Mouse (Mus musculus) bone marrow, adult 2 months (tissue): ENCODE data around the gene Phf23. TPM values are rescaled to one million over a fixed set of nuclear protein-coding genes. Genes with fewer than 3 reads are reported as not detected.
A peak's percentile ranks its signal among the peaks of the same experiment; 100 is the strongest.

Experiments
- H3K27ac ChIP-seq: fragments of 200-500 bp; 2 replicates; pipeline ENCODE4 v1.5.1; 2012; ENCODE audit warnings: low read depth, mild to moderate bottlenecking, control low read depth, inconsistent platforms, low read length; ENCODE audit not compliant: control insufficient read depth, poor library complexity, insufficient read depth
- H3K4me1 ChIP-seq: fragments of 200-500 bp; 2 replicates; pipeline ENCODE4 v1.6.1; 2011; ENCODE audit warnings: low read length; ENCODE audit not compliant: control insufficient read depth, insufficient read depth
- H3K4me3 ChIP-seq: fragments of 200-500 bp; replicated peaks from 2 replicates; pipeline ENCODE3; 2011; ENCODE audit warnings: mild to moderate bottlenecking, low read depth, low read length, control low read depth; ENCODE audit not compliant: control insufficient read depth
- CTCF ChIP-seq: fragments of 200-500 bp; IDR thresholded peaks from 2 replicates; pipeline ENCODE4 v1.5.1; 2011; ENCODE audit warnings: low read length, control low read depth; ENCODE audit not compliant: control insufficient read depth, insufficient read depth
- POLR2A ChIP-seq: fragments of 200-500 bp; IDR thresholded peaks from 2 replicates; pipeline ENCODE4 v1.6.1; 2011; ENCODE audit warnings: low read depth, mild to moderate bottlenecking, control low read depth, low read length, borderline replicate concordance; ENCODE audit not compliant: control insufficient read depth
- WGBS: fragments of 180-500 bp; shearing (Covaris S2); methylation state at CpG from one replicate; pipeline ENCODE4 v1.1.7; 2018; 5-methylcytosine and 5-hydroxymethylcytosine counted together
- polyA plus RNA-seq: library from polyadenylated mRNA; stranded (reverse); fragments of >200 nt; gene quantifications from 2 replicates; pipeline ENCODE4 v1.2.4, GENCODE M21; 2011; ENCODE audit warnings: low replicate concordance; ENCODE audit not compliant: missing spikeins, insufficient read depth, insufficient read length

Gene Phf23
- polyA plus RNA-seq, 1 experiment = 72.4 TPM

- TF ChIP-seq POLR2A = no peak
- no peak for TF ChIP-seq CTCF
- under 1% methylated on average over 43 of the region's 43 CpGs for WGBS
- peak within 1 kb of the TSS; percentile 93 for H3K27ac ChIP-seq
- peak within 1 kb of the TSS; percentile 72 for H3K4me3 ChIP-seq
- H3K4me1 ChIP-seq = no peaks in the 10 kb centered on the region; the same call in 1 of the 2 replicates
These were observed 14.3 kb upstream of the Phf23 start, which contains the start of gene Ctdnep1 for GRCm38 (mm10) chr11:69981141-69981762. Ctdnep1 (plus strand) TSS chr11:69981156.

- H3K4me1 ChIP-seq = no peaks in the 10 kb centered on the region; the same call in 1 of the 2 replicates
- H3K4me3 ChIP-seq = peak within 1 kb of the TSS; percentile 72
- TF ChIP-seq POLR2A = no peak
- TF ChIP-seq CTCF = no peak
- H3K27ac ChIP-seq = peak within 1 kb of the TSS; percentile 85
- 63% methylated on average over 8 of the region's 8 CpGs for WGBS
These were observed 13.4 kb upstream of the Phf23 start, which contains the start of gene Elp5 for GRCm38 (mm10) chr11:69982225-69982624. Elp5 (minus strand) TSS chr11:69982517.

GRCm38 (mm10) chr11:69982877-69983276 lies 12.7 kb upstream of the Phf23 start:
- Histone ChIP-seq H3K4me3 (no peak overlapping the region), H3K27ac (no peak overlapping the region), H3K4me1 (no peaks in the 10 kb centered on the region; the same call in 1 of the 2 replicates)
- TF ChIP-seq CTCF = no peak
- TF ChIP-seq POLR2A = no peak
- 52% methylated on average over 5 of the region's 5 CpGs for WGBS

GRCm38 (mm10) chr11:69983377-69983776 lies 12.2 kb upstream of the Phf23 start:
- 81% methylated on average over 4 of the region's 4 CpGs for WGBS

GRCm38 (mm10) chr11:69984431-69984830 lies 11.1 kb upstream of the Phf23 start:
- Histone ChIP-seq H3K4me1 (no peaks in the 10 kb centered on the region; the same call in 1 of the 2 replicates), H3K27ac (no peak overlapping the region), H3K4me3 (no peak overlapping the region)
- WGBS = 92% methylated on average over 8 of the region's 8 CpGs
- no peak for TF ChIP-seq POLR2A
- no peak for TF ChIP-seq CTCF

More at GRCm38 (mm10) chr11:69983377-69983776, 12.2 kb upstream of the Phf23 start:
- Histone ChIP-seq H3K4me3 (no peak overlapping the region), H3K27ac (no peak overlapping the region), H3K4me1 (no peaks in the 10 kb centered on the region; the same call in 1 of the 2 replicates)
- TF ChIP-seq CTCF = no peak
- no peak for TF ChIP-seq POLR2A

- WGBS = 95% methylated on average over 8 of the region's 8 CpGs
- Histone ChIP-seq H3K4me3 (no peak overlapping the region), H3K27ac (no peak overlapping the region), H3K4me1 (peaks cover 2% of the 10 kb centered on the region; the same call in 1 of the 2 replicates)
- TF ChIP-seq CTCF (no peak), POLR2A (no peak)
These were observed 5.6 kb upstream of the Phf23 start for GRCm38 (mm10) chr11:69989949-69990348.

- under 1% methylated on average over 40 of the region's 40 CpGs for WGBS
- no peak for TF ChIP-seq CTCF
- TF ChIP-seq POLR2A = peak; percentile 73
- H3K27ac ChIP-seq = peak within 1 kb of the TSS; percentile 88
- peaks cover 2% of the 10 kb centered on the region; the same call in 1 of the 2 replicates for H3K4me1 ChIP-seq
- H3K4me3 ChIP-seq = peak within 1 kb of the TSS; percentile 99
These were observed 4.5 kb upstream of the Phf23 start, which contains the start of gene Gabarap for GRCm38 (mm10) chr11:69990850-69991691. Gabarap (plus strand) TSS chr11:69991143.

- TF ChIP-seq POLR2A = peak; percentile 5; the same call in 1 of the 2 replicates
- no peak for TF ChIP-seq CTCF
- peak overlapping the region; percentile 88 for H3K27ac ChIP-seq
- WGBS = under 1% methylated on average over 15 of the region's 15 CpGs
- H3K4me3 ChIP-seq = peak overlapping the region; percentile 99
- peaks cover 2% of the 10 kb centered on the region; the same call in 1 of the 2 replicates for H3K4me1 ChIP-seq
These were observed 3.9 kb upstream of the Phf23 start for GRCm38 (mm10) chr11:69991711-69992110.
